In genomic region chr7:4752821-4753570, GRCm38 (mm10) we compare ENCODE assay signal across 8 mouse cellular contexts. TPM values are rescaled to one million over a fixed set of nuclear protein-coding genes. Genes with fewer than 3 reads are reported as not detected.
DNase-seq lines count a peak whose midpoint lies in the region; ATAC-seq lines count a peak whose summit lies in the region.

Cox6b2 (minus strand) TSS chr7:4753094.

- H3K4me1 ChIP-seq in hindbrain, embryonic 14.5 days (replicated peaks; ENCODE audit: control insufficient read depth, insufficient read depth, low read length): no peaks in the 10 kb centered on the region

- DNase-seq in Muller cell, postnatal 12 days (ENCODE audit: inconsistent ontology term): peak; percentile 95
- peak; percentile 69 to 86 for DNase-seq in cerebellum, postnatal 14 days
- peak; percentile 58 to 73 for DNase-seq in frontal cortex, postnatal 14 days (ENCODE audit: low spot score in 2 of 2)
- peak; percentile 76 for DNase-seq in hindbrain, embryonic 14.5 days (ENCODE audit: low spot score)
- peak; percentile 54 to 74 for DNase-seq in layer of hippocampus, postnatal 14 days (ENCODE audit: low spot score in 2 of 2)
- peak; percentile 90 to 94 for DNase-seq in lung, postnatal 4 days
- DNase-seq in retina, postnatal 7 days (ENCODE audit: low read depth, low spot score): peak; percentile 51
- DNase-seq in thymus, postnatal 4 days: peak; percentile 93

- H3K27me3 ChIP-seq in hindbrain, embryonic 14.5 days (ENCODE audit: control insufficient read depth, insufficient read depth, low read length): no peaks in the 10 kb centered on the region

- no peaks in the 10 kb centered on the region; the same call in 1 of the 2 replicates for H3K36me3 ChIP-seq in hindbrain, embryonic 14.5 days (replicated peaks; ENCODE audit: control insufficient read depth, insufficient read depth)

- peak within 1 kb of the TSS; percentile 22 for H3K4me3 ChIP-seq in hindbrain, embryonic 14.5 days (replicated peaks; ENCODE audit: low read length)

- peak within 1 kb of the TSS; percentile 47 for H3K4me2 ChIP-seq in hindbrain, embryonic 14.5 days (replicated peaks)

- 0 out of 2 replicates have a peak within 1 kb of the TSS, but pooled peaks have one; percentile 1 for H3K9ac ChIP-seq in hindbrain, embryonic 14.5 days

- H3K27ac ChIP-seq in hindbrain, embryonic 14.5 days: no peak within 1 kb of the TSS

- WGBS in hindbrain, embryonic 14.5 days: 4% methylated on average over 24 of the region's 24 CpGs

- peak; percentile 93 for ATAC-seq in hindbrain, embryonic 14.5 days (ENCODE audit: low FRiP score)

- no peaks in the 10 kb centered on the region for H3K9me3 ChIP-seq in hindbrain, embryonic 14.5 days (ENCODE audit: control insufficient read depth, low read length)

RNA-seq across cellular contexts. Expression of gene Cox6b2, which starts in this region (rescaled TPM):
- 18.6 and 19.7 TPM in 2 replicates for polyA plus RNA-seq in hindbrain, embryonic 14.5 days (2014; fragmentation: Nextera tagmentation; extraction: Ambion mirVana)
- total RNA-seq in layer of hippocampus, postnatal 14 days (2021): 1 to 10 TPM; 4.7 to 8.6 TPM
